Mouse (Mus musculus) T-helper 17 cell (primary cell): ENCODE data around the gene Zic2.
"Not testable (repeated sequence)": the region's sequence is repeated elsewhere in the genome, so short reads cannot be mapped to it uniquely, and the experiment has no call there.

Experiments used
- in situ Hi-C, 2 experiments: fragments of 300-600 bp; cut with MboI, MseI; formaldehyde crosslinking; loops; 1 replicate in 1 of 2; 2 replicates in 1 of 2; pipeline ENCODE4 v1.15.1; 2025; ENCODE audit warnings: high pct_unique_total_duplicates in 2 of 2

Gene Zic2

GRCm38 (mm10) chr14:122461966-122462365 lies 13.3 kb upstream of the Zic2 start:
- in situ Hi-C loops, result no loop called here

- in situ Hi-C loops, result no loop called here
These were observed 12.6 kb upstream of the Zic2 start for GRCm38 (mm10) chr14:122462689-122463079.

DNA sequence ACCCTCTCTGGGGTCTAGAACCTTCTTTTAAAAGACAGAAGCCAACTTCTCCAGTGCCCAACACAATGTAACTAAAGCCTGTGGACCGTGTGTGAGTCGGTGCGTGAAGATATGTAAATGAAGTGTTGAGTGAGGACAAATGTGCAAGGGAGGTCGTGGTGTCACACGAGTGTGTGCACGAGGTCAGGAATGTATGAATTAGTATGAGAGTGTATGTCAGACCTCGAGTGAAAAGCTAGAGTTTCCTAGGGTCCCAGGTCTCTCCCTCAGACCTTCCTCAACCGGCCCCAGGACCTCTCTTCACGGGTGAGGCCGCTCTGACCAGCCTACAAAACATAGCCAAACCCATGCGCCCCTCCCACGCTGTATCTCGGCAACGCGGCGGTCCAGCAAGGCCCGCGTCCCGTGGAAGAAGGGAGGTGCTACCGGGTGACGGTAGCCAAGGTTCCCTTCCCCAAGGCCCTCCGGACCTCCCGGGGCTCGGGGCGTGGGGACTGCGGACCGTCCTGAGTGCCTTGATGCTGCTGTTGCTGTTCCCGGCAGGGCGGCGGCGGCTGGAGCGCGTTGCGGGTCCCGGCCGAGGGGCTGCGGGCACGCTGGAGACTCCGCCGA lies 12.0 kb upstream of the Zic2 start:
- in situ Hi-C loops, result no loop called here

- in situ Hi-C loops, result not testable (repeated sequence)
These were observed 11.4 kb upstream of the Zic2 start for GRCm38 (mm10) chr14:122463734-122464341.

- in situ Hi-C loops, result no loop called here
These were observed 10.9 kb upstream of the Zic2 start for GRCm38 (mm10) chr14:122464351-122464762.

DNA sequence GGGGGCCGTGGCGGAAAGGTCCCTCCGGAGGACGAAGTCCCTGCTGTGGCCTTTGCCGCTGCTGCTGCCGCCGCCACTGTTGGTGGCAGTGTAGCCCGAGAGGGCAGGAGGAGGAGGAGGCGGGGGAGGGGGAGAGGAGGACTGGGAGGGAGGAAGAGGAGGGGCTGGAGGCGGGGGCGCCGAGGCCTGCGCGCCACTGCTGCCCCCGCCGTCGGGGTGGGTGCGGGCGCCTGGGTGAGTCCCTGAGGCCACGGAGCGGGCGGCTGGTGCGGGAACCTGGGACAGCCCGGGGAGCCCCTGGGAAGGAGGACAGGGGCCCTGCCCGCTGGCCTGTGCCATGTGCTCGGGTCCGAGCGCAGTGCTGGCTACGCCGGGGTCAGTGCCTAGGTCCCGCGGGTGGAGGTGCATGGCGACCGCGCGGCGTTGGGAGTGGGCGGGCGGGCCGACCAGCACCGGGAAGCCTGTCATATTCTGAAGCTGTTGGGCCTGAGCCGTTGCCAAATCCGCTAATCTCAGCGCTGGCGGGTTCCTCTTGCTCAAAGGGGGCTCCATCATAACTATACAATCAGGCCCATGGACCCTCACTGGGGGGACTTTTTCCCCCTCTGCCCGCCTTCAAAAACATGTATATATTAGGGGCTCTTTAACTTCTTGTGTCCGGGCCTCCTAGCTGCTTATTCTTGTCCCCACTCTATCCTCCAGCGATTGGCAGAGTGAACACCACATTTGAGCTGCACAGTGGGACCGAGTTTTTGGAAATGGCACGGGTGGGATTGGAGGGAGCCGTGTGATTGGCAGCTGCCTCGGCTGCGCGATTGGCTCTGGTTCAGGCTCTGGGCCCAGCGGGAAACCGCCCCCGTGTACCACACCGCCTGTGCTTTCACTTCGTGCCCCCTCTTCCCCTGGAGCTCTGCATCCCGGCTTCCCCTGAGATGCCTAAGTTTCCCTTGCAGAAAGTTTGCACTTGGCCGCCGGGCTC lies 10.2 kb upstream of the Zic2 start, which contains the start of gene Zic5:
Gene Zic5, minus strand, starts transcription at position 915 of the 979 bp plus-strand sequence.
- in situ Hi-C loops, result no loop called here

DNA sequence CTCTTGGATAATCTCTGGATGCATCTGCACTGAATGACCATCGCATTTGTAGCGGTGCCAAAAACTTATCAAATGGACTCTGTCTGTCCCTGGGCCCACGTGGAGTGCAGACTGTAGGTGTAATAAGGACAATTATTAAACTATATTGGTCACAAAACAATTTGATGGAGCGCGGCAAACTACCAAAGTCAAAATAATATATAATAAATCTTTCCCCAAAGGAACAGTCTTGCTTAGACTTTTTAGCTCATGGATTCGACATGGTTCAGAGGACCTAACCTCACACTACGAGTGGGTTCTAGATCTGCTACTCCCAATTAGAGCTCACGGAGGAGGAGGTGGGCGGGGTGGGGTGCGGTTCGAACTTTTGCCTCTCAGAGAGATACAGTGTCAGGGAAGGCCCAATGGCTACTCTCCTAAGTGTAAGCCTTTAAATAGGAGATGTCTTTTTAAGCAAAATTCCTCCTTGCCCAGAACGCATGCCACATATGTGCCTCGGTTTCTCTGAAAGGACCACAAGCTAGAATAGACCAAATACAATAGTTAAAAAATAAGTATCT lies 9.2 kb upstream of the Zic2 start:
- in situ Hi-C loops, result no loop called here

GRCm38 (mm10) chr14:122466756-122467362 lies 8.4 kb upstream of the Zic2 start:
- in situ Hi-C loops, result no loop called here

GRCm38 (mm10) chr14:122467926-122468841 lies 7.1 kb upstream of the Zic2 start:
- in situ Hi-C loops, result no loop called here

DNA sequence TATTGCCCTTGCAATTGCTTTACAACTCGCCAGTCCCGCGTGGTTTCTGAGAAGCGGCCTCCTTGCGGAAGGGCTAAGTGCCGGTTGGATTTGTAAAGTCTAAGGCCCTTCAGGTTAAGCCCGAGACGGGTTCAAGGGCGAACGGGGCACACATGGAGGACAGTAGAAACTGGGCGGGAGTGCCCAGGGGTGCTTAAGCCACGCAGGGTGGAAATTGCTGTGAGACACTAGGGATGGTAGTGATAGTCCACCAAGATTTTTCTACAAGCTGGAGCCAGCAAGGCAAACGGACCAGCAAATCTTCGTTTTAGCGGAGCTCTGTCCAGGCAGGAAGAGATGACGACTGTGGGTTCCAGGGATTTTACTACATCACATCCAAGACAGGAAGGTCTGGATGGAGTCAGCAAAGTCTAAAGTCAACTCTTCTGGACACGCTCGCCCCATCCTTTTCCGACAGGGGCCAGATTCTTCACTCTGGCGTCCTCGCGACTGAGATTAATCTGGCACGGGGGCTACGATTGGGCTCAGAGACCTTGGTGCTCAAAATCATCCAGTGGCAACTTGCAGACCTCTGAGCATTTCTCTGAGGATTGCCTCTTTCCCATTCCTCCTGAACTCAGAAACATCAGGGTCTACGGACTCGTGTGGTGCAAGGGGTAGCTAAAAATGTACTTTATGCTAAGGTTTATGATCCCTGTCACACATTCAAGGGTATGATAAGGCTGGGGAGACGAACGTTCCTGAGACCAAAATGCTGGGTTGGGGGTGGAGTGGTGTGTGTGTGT lies 6.1 kb upstream of the Zic2 start:
- in situ Hi-C loops, result no loop called here

- in situ Hi-C loops, result loop anchor here in 1 of 2 experiments (10.0 kb wide), 1 partner anchor 457 kb away; no protein-coding TSS in a partner anchor
These were observed 3.7 kb upstream of the Zic2 start for GRCm38 (mm10) chr14:122471449-122472085.

GRCm38 (mm10) chr14:122472161-122472560 lies 3.1 kb upstream of the Zic2 start:
- in situ Hi-C loops, result loop anchor here in 1 of 2 experiments (10.0 kb wide), 1 partner anchor 457 kb away; no protein-coding TSS in a partner anchor

- in situ Hi-C loops, result loop anchor here in 1 of 2 experiments (10.0 kb wide), 1 partner anchor 458 kb away; no protein-coding TSS in a partner anchor
These were observed 2.6 kb upstream of the Zic2 start for GRCm38 (mm10) chr14:122472647-122473046.

GRCm38 (mm10) chr14:122473211-122473751 lies 2.0 kb upstream of the Zic2 start:
- in situ Hi-C loops, result loop anchor here in 1 of 2 experiments (10.0 kb wide), 1 partner anchor 458 kb away; no protein-coding TSS in a partner anchor

- in situ Hi-C loops, result loop anchor here in 1 of 2 experiments (10.0 kb wide), 1 partner anchor 459 kb away; no protein-coding TSS in a partner anchor
These were observed 969 bp upstream of the Zic2 start for GRCm38 (mm10) chr14:122474041-122474890.

- in situ Hi-C loops, result loop anchor here in 1 of 2 experiments (10.0 kb wide), 1 partner anchor 461 kb away; no protein-coding TSS in a partner anchor
These were observed 364 bp downstream of the Zic2 start for GRCm38 (mm10) chr14:122475557-122476040.
